Mouse (Mus musculus) midbrain, embryonic 10.5 days (tissue): ENCODE measurements around the gene Gm17268. TPM values are rescaled to one million over a fixed set of nuclear protein-coding genes. Genes with fewer than 3 reads are reported as not detected.
A peak's percentile ranks its signal among the peaks of the same experiment; 100 is the strongest.

Experiments used
- DNase-seq: peaks from one replicate; pipeline ENCODE4 v3.0.0-alpha.2; 2017; ENCODE audit warnings: low spot score
- H3K27ac ChIP-seq: fragments of 300-500 bp; sonication (generic); replicated peaks from 2 replicates; pipeline ENCODE4 v1.5.1; 2016; ENCODE audit warnings: mild to moderate bottlenecking
- H3K27me3 ChIP-seq: fragments of 300-500 bp; sonication (generic); 2 replicates; pipeline ENCODE4 v1.6.1; 2016; ENCODE audit warnings: low read depth, mild to moderate bottlenecking; ENCODE audit not compliant: poor library complexity, severe bottlenecking
- H3K36me3 ChIP-seq: fragments of 300-500 bp; sonication (generic); 2 replicates; pipeline ENCODE4 v1.6.1; 2016; ENCODE audit warnings: mild to moderate bottlenecking, moderate library complexity
- H3K4me1 ChIP-seq: fragments of 300-500 bp; sonication (generic); 2 replicates; pipeline ENCODE4 v1.6.1; 2016
- H3K4me3 ChIP-seq: fragments of 300-500 bp; sonication (generic); 2 replicates; pipeline ENCODE4 v1.5.1; 2016; ENCODE audit warnings: mild to moderate bottlenecking, moderate library complexity
- H3K9me3 ChIP-seq: fragments of 300-500 bp; sonication (generic); replicated peaks from 2 replicates; pipeline ENCODE4 v1.6.1; 2016; ENCODE audit warnings: mild to moderate bottlenecking
- WGBS: fragments of 180-500 bp; shearing (Covaris S2); methylation state at CpG from one replicate; pipeline ENCODE4 v1.1.7; 2016; 5-methylcytosine and 5-hydroxymethylcytosine counted together
- polyA plus RNA-seq: library from polyadenylated mRNA; unstranded; fragments of >200 nt; fragmentation: Nextera tagmentation; extraction: Ambion mirVana; gene quantifications from 2 replicates; pipeline ENCODE4 v1.2.1, GENCODE M21; 2016

The Gm17268 gene
- polyA plus RNA-seq, 1 experiment from 2014 or later = not detected

DNA sequence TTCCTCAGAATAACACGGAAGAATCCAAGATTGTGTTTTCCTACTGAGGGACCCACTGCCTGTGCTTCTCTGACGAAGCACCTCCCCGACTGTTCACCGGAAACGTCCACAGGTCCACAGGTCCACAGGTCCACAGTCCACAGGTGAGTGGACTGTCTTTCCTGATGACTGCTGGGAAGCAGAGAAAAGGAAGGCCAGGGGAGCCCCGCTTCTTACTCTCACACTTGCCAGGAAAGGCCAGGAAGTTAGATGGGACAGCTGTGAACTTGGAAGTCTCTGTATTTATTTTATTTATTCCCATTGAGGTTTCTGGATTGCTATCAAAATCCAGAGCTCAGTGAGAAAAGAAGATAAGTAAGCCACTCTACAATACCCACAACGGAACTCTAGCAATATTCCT lies 15.5 kb upstream of the Gm17268 start:
- no peaks in the 10 kb centered on the region for H3K27me3 ChIP-seq
- 96% methylated on average over 7 of the region's 7 CpGs for WGBS
- H3K36me3 ChIP-seq = no peaks in the 10 kb centered on the region
- DNase-seq = no peak
- H3K4me3 ChIP-seq = no peak overlapping the region
- H3K4me1 ChIP-seq = no peaks in the 10 kb centered on the region
- H3K9me3 ChIP-seq = no peaks in the 10 kb centered on the region
- no peak overlapping the region for H3K27ac ChIP-seq

DNA sequence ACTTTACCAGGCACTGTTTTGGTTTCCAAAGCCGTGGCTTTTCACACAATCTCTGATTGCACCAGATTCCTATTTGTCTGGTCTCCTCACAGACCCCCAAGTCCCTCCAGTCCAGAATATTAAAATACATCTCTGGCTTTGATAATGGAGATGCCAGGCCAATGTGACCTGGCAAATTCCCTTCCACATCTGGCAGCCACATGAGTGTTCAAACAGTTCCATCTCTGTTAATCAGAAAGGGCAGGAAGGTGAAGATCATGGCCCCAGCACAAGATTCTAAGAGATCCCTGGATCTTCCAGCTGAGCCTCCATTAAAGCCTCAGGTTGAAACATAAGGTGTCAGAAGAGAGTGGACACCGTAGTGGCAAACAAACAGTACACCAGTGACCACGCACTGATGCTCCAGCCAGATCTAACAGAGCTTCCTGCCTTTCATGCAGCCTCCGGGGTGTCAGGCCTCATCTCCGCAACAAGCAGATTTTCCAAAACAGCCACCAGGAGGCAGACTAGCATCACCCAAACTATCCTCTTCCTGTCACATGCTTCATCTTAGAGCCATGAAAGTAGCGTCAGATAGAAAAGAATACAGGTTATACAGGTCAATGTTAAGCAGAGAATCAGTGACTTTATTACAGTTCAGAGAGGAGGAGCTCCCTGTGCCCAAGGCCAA lies 9.5 kb upstream of the Gm17268 start:
- no peaks in the 10 kb centered on the region for H3K9me3 ChIP-seq
- no peak overlapping the region for H3K27ac ChIP-seq
- H3K27me3 ChIP-seq = no peaks in the 10 kb centered on the region
- H3K4me1 ChIP-seq = no peaks in the 10 kb centered on the region
- no peaks in the 10 kb centered on the region for H3K36me3 ChIP-seq
- peak; percentile 41 for DNase-seq
- 44% methylated on average over 6 of the region's 6 CpGs for WGBS
- H3K4me3 ChIP-seq = no peak overlapping the region

DNA sequence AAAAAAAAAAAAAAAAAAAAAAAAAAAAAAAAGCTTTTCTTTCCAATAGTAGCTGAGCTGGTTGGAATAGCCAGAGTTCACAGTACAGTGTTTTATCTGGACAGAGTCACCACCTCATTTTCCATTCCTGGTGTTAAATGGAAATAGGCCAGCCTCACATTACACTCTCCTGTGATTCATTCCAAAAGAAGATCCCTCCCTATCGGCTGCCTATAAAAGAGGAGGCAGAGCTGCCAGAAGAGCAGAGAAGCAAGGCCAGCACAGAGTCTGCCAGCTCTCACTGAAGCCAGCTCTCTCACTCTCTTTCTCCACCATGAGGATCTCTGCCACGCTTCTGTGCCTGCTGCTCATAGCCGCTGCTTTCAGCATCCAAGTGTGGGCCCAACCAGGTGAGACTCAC lies 7.1 kb upstream of the Gm17268 start, which contains the start of gene Ccl7:
Ccl7 (plus strand) TSS at position 242 of the 400 bp plus-strand sequence.
- Histone ChIP-seq H3K4me3 (no peak within 1 kb of the TSS), H3K9me3 (no peaks in the 10 kb centered on the region), H3K27ac (no peak within 1 kb of the TSS), H3K27me3 (no peaks in the 10 kb centered on the region), H3K4me1 (no peaks in the 10 kb centered on the region), H3K36me3 (no peaks in the 10 kb centered on the region)
- 75% methylated on average over 3 of the region's 3 CpGs for WGBS
- no peak for DNase-seq

GRCm38 (mm10) chr11:82041671-82042080 lies 3.3 kb upstream of the Gm17268 start:
- Histone ChIP-seq H3K36me3 (no peaks in the 10 kb centered on the region), H3K27me3 (no peaks in the 10 kb centered on the region)
- WGBS = 96% methylated on average over 4 of the region's 4 CpGs

DNA sequence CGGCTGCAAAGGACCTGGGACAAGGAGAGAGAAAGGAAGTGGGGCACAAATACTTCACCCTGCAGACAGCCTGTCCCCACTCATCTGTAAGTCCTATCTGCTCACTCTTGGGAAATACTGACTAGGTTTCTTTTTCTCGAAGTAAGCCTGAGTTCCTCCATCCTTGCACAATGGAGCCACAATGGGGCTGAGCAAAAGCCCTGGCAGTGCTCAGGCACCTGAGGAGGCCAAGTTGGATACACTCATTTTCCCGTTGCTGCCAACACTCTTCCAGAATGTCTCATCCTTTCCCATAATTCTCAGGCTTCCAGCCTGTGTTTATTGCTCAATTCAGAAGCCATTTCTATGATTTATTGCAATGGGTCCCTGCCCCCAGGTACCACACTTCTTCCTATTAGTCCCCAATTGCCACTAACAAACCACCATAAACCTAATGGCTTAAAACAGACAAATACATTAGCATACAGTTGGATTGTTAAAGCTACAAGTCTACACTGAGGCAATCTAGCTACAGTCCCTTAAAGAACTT lies 834 bp upstream of the Gm17268 start:
- no peak overlapping the region for H3K4me3 ChIP-seq
- H3K36me3 ChIP-seq = no peaks in the 10 kb centered on the region
- no peak for DNase-seq
- H3K4me1 ChIP-seq = no peaks in the 10 kb centered on the region
- H3K9me3 ChIP-seq = no peaks in the 10 kb centered on the region
- H3K27me3 ChIP-seq = no peaks in the 10 kb centered on the region
- no peak overlapping the region for H3K27ac ChIP-seq
- 74% methylated on average over 3 of the region's 3 CpGs for WGBS

More at GRCm38 (mm10) chr11:82041671-82042080, 3.3 kb upstream of the Gm17268 start:
- Histone ChIP-seq H3K4me1 (no peaks in the 10 kb centered on the region), H3K9me3 (no peaks in the 10 kb centered on the region), H3K4me3 (no peak overlapping the region), H3K27ac (no peak overlapping the region)
- DNase-seq = no peak

DNA sequence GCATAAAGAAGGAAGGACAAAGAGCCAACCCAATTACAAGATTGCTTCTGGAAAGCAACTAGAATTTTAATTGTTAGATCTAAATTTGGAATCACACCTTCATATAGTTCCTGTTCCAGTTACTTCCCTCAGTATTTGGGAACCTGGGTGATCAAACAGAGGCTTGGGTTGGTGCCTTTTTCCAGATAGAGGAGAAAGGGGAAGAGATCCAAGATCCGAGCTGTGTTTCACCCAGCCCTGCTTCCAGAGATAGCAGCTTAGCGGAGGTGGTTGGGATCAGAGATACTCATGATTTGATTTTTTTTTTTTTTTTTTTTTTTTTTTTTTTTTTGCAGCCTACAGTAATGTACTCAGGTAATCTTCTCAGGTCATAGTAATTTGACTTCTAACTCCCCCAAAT lies 2.5 kb downstream of the Gm17268 start:
- H3K4me3 ChIP-seq = no peak overlapping the region
- no peak for DNase-seq
- 94% methylated on average over 2 of the region's 2 CpGs for WGBS
- no peak overlapping the region for H3K27ac ChIP-seq
- no peaks in the 10 kb centered on the region for H3K4me1 ChIP-seq
- H3K36me3 ChIP-seq = no peaks in the 10 kb centered on the region
- no peaks in the 10 kb centered on the region for H3K27me3 ChIP-seq
- no peaks in the 10 kb centered on the region for H3K9me3 ChIP-seq

- Histone ChIP-seq H3K27ac (no peak within 1 kb of the TSS), H3K9me3 (no peaks in the 10 kb centered on the region), H3K4me3 (no peak within 1 kb of the TSS), H3K4me1 (no peaks in the 10 kb centered on the region), H3K27me3 (no peaks in the 10 kb centered on the region), H3K36me3 (no peaks in the 10 kb centered on the region)
- 49% methylated on average over 5 of the region's 5 CpGs for WGBS
- DNase-seq = no peak
These were observed 3.0 kb downstream of the Gm17268 start, which contains the start of gene Ccl2 for GRCm38 (mm10) chr11:82035356-82035755. Ccl2 (plus strand) TSS chr11:82035571.

- Histone ChIP-seq H3K27me3 (no peaks in the 10 kb centered on the region), H3K4me1 (0 out of 2 replicates have a peak, but pooled peaks cover under 1% of the 10 kb centered on the region), H3K27ac (no peak overlapping the region), H3K9me3 (no peaks in the 10 kb centered on the region), H3K4me3 (no peak overlapping the region), H3K36me3 (no peaks in the 10 kb centered on the region)
- 93% methylated on average over 7 of the region's 7 CpGs for WGBS
- no peak for DNase-seq
These were observed 3.9 kb downstream of the Gm17268 start for GRCm38 (mm10) chr11:82034446-82034845.

- 67% methylated on average over 8 of the region's 8 CpGs for WGBS
- Histone ChIP-seq H3K27ac (peak overlapping the region; percentile 13), H3K36me3 (no peaks in the 10 kb centered on the region), H3K27me3 (no peaks in the 10 kb centered on the region), H3K9me3 (no peaks in the 10 kb centered on the region), H3K4me1 (0 out of 2 replicates have a peak, but pooled peaks cover 6% of the 10 kb centered on the region), H3K4me3 (no peak overlapping the region)
- no peak for DNase-seq
These were observed 5.6 kb downstream of the Gm17268 start for GRCm38 (mm10) chr11:82032678-82033344.

- no peaks in the 10 kb centered on the region for H3K27me3 ChIP-seq
- H3K4me3 ChIP-seq = no peak overlapping the region
- no peak overlapping the region for H3K27ac ChIP-seq
- DNase-seq = no peak
- no peaks in the 10 kb centered on the region for H3K36me3 ChIP-seq
- 0 out of 2 replicates have a peak, but pooled peaks cover 6% of the 10 kb centered on the region for H3K4me1 ChIP-seq
- H3K9me3 ChIP-seq = no peaks in the 10 kb centered on the region
These were observed 6.2 kb downstream of the Gm17268 start for GRCm38 (mm10) chr11:82032136-82032535.

GRCm38 (mm10) chr11:82030171-82030570 lies 8.2 kb downstream of the Gm17268 start:
- H3K27ac ChIP-seq = no peak overlapping the region
- H3K36me3 ChIP-seq = no peaks in the 10 kb centered on the region
- no peaks in the 10 kb centered on the region for H3K9me3 ChIP-seq
- 84% methylated on average over 2 of the region's 2 CpGs for WGBS
- no peak overlapping the region for H3K4me3 ChIP-seq
- H3K4me1 ChIP-seq = 0 out of 2 replicates have a peak, but pooled peaks cover 6% of the 10 kb centered on the region
- H3K27me3 ChIP-seq = no peaks in the 10 kb centered on the region
- no peak for DNase-seq

- no peak for DNase-seq
- Histone ChIP-seq H3K4me3 (no peak overlapping the region), H3K36me3 (no peaks in the 10 kb centered on the region), H3K27me3 (no peaks in the 10 kb centered on the region), H3K4me1 (no peaks in the 10 kb centered on the region), H3K9me3 (no peaks in the 10 kb centered on the region), H3K27ac (no peak overlapping the region)
- WGBS = 89% methylated on average over 4 of the region's 4 CpGs
These were observed 14.6 kb downstream of the Gm17268 start for GRCm38 (mm10) chr11:82023769-82024168.

- Histone ChIP-seq H3K27me3 (no peaks in the 10 kb centered on the region), H3K27ac (no peak overlapping the region), H3K4me1 (no peaks in the 10 kb centered on the region), H3K4me3 (no peak overlapping the region), H3K9me3 (no peaks in the 10 kb centered on the region), H3K36me3 (no peaks in the 10 kb centered on the region)
- 92% methylated on average over 6 of the region's 6 CpGs for WGBS
- DNase-seq = no peak
These were observed 15.8 kb downstream of the Gm17268 start for GRCm38 (mm10) chr11:82022504-82023056.
